Mouse (Mus musculus): ENCODE results near the gene Rab3gap2. TPM values are rescaled to one million over a fixed set of nuclear protein-coding genes. Genes with fewer than 3 reads are reported as not detected.

Gene Rab3gap2
- polyA plus RNA-seq, 1 experiment, result 14.5 TPM

- Histone ChIP-seq H3K4me1 (ENCODE audit: control insufficient read depth, insufficient read depth, low read length) (peaks cover 6% of the 10 kb centered on the region; the same call in 1 of the 2 replicates), H3K27me3 (replicated peaks; ENCODE audit: control insufficient read depth, insufficient read depth, low read length) (no peaks in the 10 kb centered on the region), H3K4me3 (ENCODE audit: insufficient read depth, low read depth, low read length) (no peak overlapping the region), H3K36me3 (ENCODE audit: control insufficient read depth, insufficient read depth, low read length) (no peaks in the 10 kb centered on the region), H3K27ac (ENCODE audit: insufficient read depth, low read depth, low read length) (no peak overlapping the region)
- no peak for DNase-seq
- TF ChIP-seq CTCF (conservative IDR thresholded peaks at IDR 0.05; ENCODE audit: insufficient read depth, insufficient read length, low read depth, low read length) (no peak), POLR2A (IDR thresholded peaks at IDR 0.05; ENCODE audit: low read depth, low read length) (no peak)
- WGBS, result 53% methylated on average over 8 of the region's 8 CpGs
Measured at GRCm38 (mm10) chr1:185205090-185205489, 1.2 kb downstream of the Rab3gap2 start.

- Histone ChIP-seq H3K4me3 (ENCODE audit: insufficient read depth, low read depth, low read length) (no peak overlapping the region), H3K36me3 (ENCODE audit: control insufficient read depth, insufficient read depth, low read length) (no peaks in the 10 kb centered on the region), H3K4me1 (ENCODE audit: control insufficient read depth, insufficient read depth, low read length) (peaks cover 6% of the 10 kb centered on the region; the same call in 1 of the 2 replicates), H3K27me3 (replicated peaks; ENCODE audit: control insufficient read depth, insufficient read depth, low read length) (no peaks in the 10 kb centered on the region), H3K27ac (ENCODE audit: insufficient read depth, low read depth, low read length) (no peak overlapping the region)
- TF ChIP-seq CTCF (conservative IDR thresholded peaks at IDR 0.05; ENCODE audit: insufficient read depth, insufficient read length, low read depth, low read length) (no peak), POLR2A (IDR thresholded peaks at IDR 0.05; ENCODE audit: low read depth, low read length) (no peak)
- 78% methylated on average over 13 of the region's 13 CpGs for WGBS
- DNase-seq, result no peak
Measured at GRCm38 (mm10) chr1:185207851-185208595, 4.1 kb downstream of the Rab3gap2 start.

GRCm38 (mm10) chr1:185208766-185209165 is 4.8 kb downstream of the Rab3gap2 start:
- Histone ChIP-seq H3K4me1 (ENCODE audit: control insufficient read depth, insufficient read depth, low read length) (peaks cover 6% of the 10 kb centered on the region; the same call in 1 of the 2 replicates), H3K4me3 (ENCODE audit: insufficient read depth, low read depth, low read length) (no peak overlapping the region), H3K27ac (ENCODE audit: insufficient read depth, low read depth, low read length) (no peak overlapping the region), H3K36me3 (ENCODE audit: control insufficient read depth, insufficient read depth, low read length) (no peaks in the 10 kb centered on the region), H3K27me3 (replicated peaks; ENCODE audit: control insufficient read depth, insufficient read depth, low read length) (no peaks in the 10 kb centered on the region; the same call in 1 of the 2 replicates)
- no peak for DNase-seq
- 74% methylated on average over 8 of the region's 8 CpGs for WGBS
- TF ChIP-seq POLR2A (IDR thresholded peaks at IDR 0.05; ENCODE audit: low read depth, low read length) (no peak), CTCF (conservative IDR thresholded peaks at IDR 0.05; ENCODE audit: insufficient read depth, insufficient read length, low read depth, low read length) (no peak)

GRCm38 (mm10) chr1:185209641-185210176 is 5.8 kb downstream of the Rab3gap2 start:
- no peak overlapping the region for H3K27ac ChIP-seq (ENCODE audit: insufficient read depth, low read depth, low read length)
- DNase-seq, result no peak
- TF ChIP-seq CTCF (conservative IDR thresholded peaks at IDR 0.05; ENCODE audit: insufficient read depth, insufficient read length, low read depth, low read length), result no peak
- no peaks in the 10 kb centered on the region; the same call in 1 of the 2 replicates for H3K27me3 ChIP-seq (replicated peaks; ENCODE audit: control insufficient read depth, insufficient read depth, low read length)
- H3K36me3 ChIP-seq (ENCODE audit: control insufficient read depth, insufficient read depth, low read length), result no peaks in the 10 kb centered on the region
- 52% methylated on average over 8 of the region's 8 CpGs for WGBS
- no peak overlapping the region for H3K4me3 ChIP-seq (ENCODE audit: insufficient read depth, low read depth, low read length)
- H3K4me1 ChIP-seq (ENCODE audit: control insufficient read depth, insufficient read depth, low read length), result peaks cover 4% of the 10 kb centered on the region; the same call in 1 of the 2 replicates

GRCm38 (mm10) chr1:185216360-185216759 is 12.4 kb downstream of the Rab3gap2 start:
- TF ChIP-seq CTCF (conservative IDR thresholded peaks at IDR 0.05; ENCODE audit: insufficient read depth, insufficient read length, low read depth, low read length), result no peak
- TF ChIP-seq POLR2A (IDR thresholded peaks at IDR 0.05; ENCODE audit: low read depth, low read length), result no peak
- 30% methylated on average over 5 of the region's 5 CpGs for WGBS
- H3K27me3 ChIP-seq (replicated peaks; ENCODE audit: control insufficient read depth, insufficient read depth, low read length), result no peaks in the 10 kb centered on the region; the same call in 1 of the 2 replicates
- DNase-seq, result peak; percentile 12
- H3K4me1 ChIP-seq (ENCODE audit: control insufficient read depth, insufficient read depth, low read length), result no peaks in the 10 kb centered on the region; the same call in 1 of the 2 replicates
- H3K36me3 ChIP-seq (ENCODE audit: control insufficient read depth, insufficient read depth, low read length), result no peaks in the 10 kb centered on the region
- no peak overlapping the region for H3K27ac ChIP-seq (ENCODE audit: insufficient read depth, low read depth, low read length)
- H3K4me3 ChIP-seq (ENCODE audit: insufficient read depth, low read depth, low read length), result no peak overlapping the region

- TF ChIP-seq CTCF (conservative IDR thresholded peaks at IDR 0.05; ENCODE audit: insufficient read depth, insufficient read length, low read depth, low read length) (no peak), POLR2A (IDR thresholded peaks at IDR 0.05; ENCODE audit: low read depth, low read length) (no peak)
- Histone ChIP-seq H3K27me3 (replicated peaks; ENCODE audit: control insufficient read depth, insufficient read depth, low read length) (no peaks in the 10 kb centered on the region; the same call in 1 of the 2 replicates), H3K36me3 (ENCODE audit: control insufficient read depth, insufficient read depth, low read length) (no peaks in the 10 kb centered on the region), H3K27ac (ENCODE audit: insufficient read depth, low read depth, low read length) (no peak overlapping the region), H3K4me3 (ENCODE audit: insufficient read depth, low read depth, low read length) (no peak overlapping the region), H3K4me1 (ENCODE audit: control insufficient read depth, insufficient read depth, low read length) (no peaks in the 10 kb centered on the region; the same call in 1 of the 2 replicates)
- no peak for DNase-seq
- 43% methylated on average over 2 of the region's 2 CpGs for WGBS
Measured at GRCm38 (mm10) chr1:185216762-185217161, 12.8 kb downstream of the Rab3gap2 start.

GRCm38 (mm10) chr1:185217966-185218365 is 14.0 kb downstream of the Rab3gap2 start:
- Histone ChIP-seq H3K27ac (ENCODE audit: insufficient read depth, low read depth, low read length) (no peak overlapping the region), H3K4me3 (ENCODE audit: insufficient read depth, low read depth, low read length) (no peak overlapping the region), H3K36me3 (ENCODE audit: control insufficient read depth, insufficient read depth, low read length) (no peaks in the 10 kb centered on the region; the same call in 1 of the 2 replicates), H3K4me1 (ENCODE audit: control insufficient read depth, insufficient read depth, low read length) (no peaks in the 10 kb centered on the region; the same call in 1 of the 2 replicates), H3K27me3 (replicated peaks; ENCODE audit: control insufficient read depth, insufficient read depth, low read length) (no peaks in the 10 kb centered on the region; the same call in 1 of the 2 replicates)
- DNase-seq, result no peak
- TF ChIP-seq CTCF (conservative IDR thresholded peaks at IDR 0.05; ENCODE audit: insufficient read depth, insufficient read length, low read depth, low read length), result no peak
- no peak for TF ChIP-seq POLR2A (IDR thresholded peaks at IDR 0.05; ENCODE audit: low read depth, low read length)
- 47% methylated on average over 5 of the region's 5 CpGs for WGBS
